In genomic region chr8:116668977-116669376, GRCm38 (mm10) we compare ENCODE assay signal across 19 mouse cellular contexts.
DNase-seq lines count a peak whose midpoint lies in the region; ATAC-seq and TF ChIP-seq lines count a peak whose summit lies in the region.
"Had no signal": no experiment of that assay in that cellular context is flagged by ENCODE, and none has a peak within 500 bp of the region (broad histone marks: within the 10 kb centered on the region; RNA-seq: fewer than 3 reads in every experiment).

No protein-coding gene starts in this region.

- no peak for ATAC-seq in frontal cortex, adult (ENCODE audit: low TSS enrichment)
- ATAC-seq: forebrain, embryonic 13.5 days; inflammation-experienced regulatory T-cells, adult 6 months had no signal

- no peak for DNase-seq in heart, adult 2 months
- DNase-seq in heart, embryonic 10.5 days (ENCODE audit: low spot score), result no peak
- DNase-seq in MEL (ENCODE audit: low read depth, low spot score), result peak; percentile 3
- DNase-seq in limb, embryonic 10.5 days (ENCODE audit: low spot score), result peak; percentile 15
- no peak for DNase-seq in cerebellum, adult 9-11 months
- DNase-seq: adrenal gland, postnatal 10 days; cerebellum, adult 8-10 months; kidney, adult 18-20 months; kidney, postnatal 4 days; layer of hippocampus, adult 9-11 months; lung, postnatal 4 days; midbrain, embryonic 14.5 days; right cerebral cortex, postnatal 25 days had no signal

- no peaks in the 10 kb centered on the region for H3K36me3 ChIP-seq in heart, adult 2 months (ENCODE audit: control insufficient read depth, insufficient read depth, low read length)
- H3K36me3 ChIP-seq in heart, embryonic 10.5 days, result no peaks in the 10 kb centered on the region
- H3K36me3 ChIP-seq in E14TG2a.4 (ENCODE audit: insufficient read depth, low read length) (peaks cover 71% of the 10 kb centered on the region), MEL (ENCODE audit: control insufficient read depth in 1 of 2, insufficient read depth in 2 of 2, low read length in 2 of 2) (no peaks in the 10 kb centered on the region)
- H3K36me3 ChIP-seq in limb, embryonic 10.5 days, result no peaks in the 10 kb centered on the region
- H3K36me3 ChIP-seq: hindbrain, embryonic 13.5 days; lung, embryonic 15.5 days had no signal

- no peaks in the 10 kb centered on the region for H3K27me3 ChIP-seq in heart, adult 2 months (ENCODE audit: control insufficient read depth, insufficient read depth, low read length)
- no peaks in the 10 kb centered on the region for H3K27me3 ChIP-seq in heart, embryonic 10.5 days (ENCODE audit: insufficient read depth, poor library complexity, severe bottlenecking)
- no peaks in the 10 kb centered on the region for H3K27me3 ChIP-seq in E14TG2a.4 (ENCODE audit: insufficient read depth, low read length)
- no peaks in the 10 kb centered on the region; a peak in 1 of 4 replicates for H3K27me3 ChIP-seq in MEL (ENCODE audit: control insufficient read depth in 1 of 2, insufficient read depth in 2 of 2, low read length in 2 of 2)
- no peaks in the 10 kb centered on the region for H3K27me3 ChIP-seq in limb, embryonic 10.5 days (ENCODE audit: low read depth, poor library complexity, severe bottlenecking)
- H3K27me3 ChIP-seq: forebrain, embryonic 13.5 days; hindbrain, embryonic 13.5 days; lung, embryonic 15.5 days had no signal

- no peaks in the 10 kb centered on the region for H3K79me2 ChIP-seq in heart, adult 2 months (replicated peaks; ENCODE audit: control insufficient read depth, insufficient read depth, low read length)
- H3K79me2 ChIP-seq in MEL (ENCODE audit: control insufficient read depth, insufficient read depth, low read length, poor library complexity), result no peaks in the 10 kb centered on the region

- H3K4me1 ChIP-seq in heart, adult 2 months (ENCODE audit: control insufficient read depth, insufficient read depth, low read length), result no peaks in the 10 kb centered on the region
- H3K4me1 ChIP-seq in heart, embryonic 10.5 days, result no peaks in the 10 kb centered on the region
- H3K4me1 ChIP-seq in E14TG2a.4 (replicated peaks; ENCODE audit: low read depth, low read length) (peaks cover 61% of the 10 kb centered on the region), MEL (ENCODE audit: control insufficient read depth in 1 of 2, insufficient read depth in 2 of 2, low read length in 2 of 2) (no peaks in the 10 kb centered on the region)
- H3K4me1 ChIP-seq in limb, embryonic 10.5 days, result no peaks in the 10 kb centered on the region
- H3K4me1 ChIP-seq: forebrain, embryonic 13.5 days; hindbrain, embryonic 13.5 days; lung, embryonic 15.5 days had no signal

- 94% methylated on average over 7 of the region's 7 CpGs for WGBS in heart, adult 2 months
- 86% methylated on average over 7 of the region's 7 CpGs for WGBS in heart, embryonic 10.5 days
- 94% methylated on average over 7 of the region's 7 CpGs for WGBS in limb, embryonic 10.5 days

- H3K27ac ChIP-seq in heart, adult 2 months, result no peak overlapping the region
- no peak overlapping the region for H3K27ac ChIP-seq in heart, embryonic 10.5 days
- no peak overlapping the region for H3K27ac ChIP-seq in MEL (ENCODE audit: control insufficient read depth, low read depth, low read length)
- H3K27ac ChIP-seq in limb, embryonic 10.5 days, result no peak overlapping the region
- H3K27ac ChIP-seq: forebrain, embryonic 13.5 days; hindbrain, embryonic 13.5 days; lung, embryonic 15.5 days had no signal

- TF ChIP-seq CTCF in heart, adult 2 months (IDR thresholded peaks at IDR 0.05), result peak; percentile 11; the same call in 1 of the 2 replicates
- TF ChIP-seq CTCF in E14TG2a.4 (conservative IDR thresholded peaks at IDR 0.05; ENCODE audit: low read length) (peak; percentile 51), MEL (IDR thresholded peaks at IDR 0.05 in 2 of 3, conservative IDR thresholded peaks at IDR 0.05 in 1 of 3; ENCODE audit: control insufficient read depth in 1 of 3, insufficient read depth in 1 of 3, low read depth in 2 of 3, low read length in 3 of 3, poor library complexity in 1 of 3, severe bottlenecking in 1 of 3) (peak in 1 of 3 experiments; percentile 22; a peak in 3 of 6 replicates)

- intact Hi-C loops in heart, adult 2 months (cut with DNase I), result no loop called here

- no peak for TF ChIP-seq POLR2A in heart, adult 2 months (IDR thresholded peaks at IDR 0.05; ENCODE audit: insufficient read depth, low read depth, low read length)
- TF ChIP-seq POLR2A in MEL (IDR thresholded peaks at IDR 0.05; ENCODE audit: control insufficient read depth in 1 of 2, insufficient read depth in 1 of 2, low read depth in 1 of 2, low read length in 2 of 2, poor library complexity in 1 of 2), result no peak

- H3K9ac ChIP-seq in heart, adult 2 months (ENCODE audit: low read depth, low read length), result no peak overlapping the region
- no peak overlapping the region for H3K9ac ChIP-seq in MEL (ENCODE audit: control insufficient read depth, low read depth, low read length, poor library complexity, severe bottlenecking)
- H3K9ac ChIP-seq: forebrain, embryonic 13.5 days; hindbrain, embryonic 13.5 days; lung, embryonic 15.5 days had no signal

- TF ChIP-seq RAD21 in MEL (IDR thresholded peaks at IDR 0.05; ENCODE audit: low read depth, low read length), result no peak

- no peaks in the 10 kb centered on the region for H3K9me3 ChIP-seq in heart, embryonic 10.5 days
- H3K9me3 ChIP-seq in E14TG2a.4 (ENCODE audit: low read length) (peaks cover 18% of the 10 kb centered on the region), MEL (replicated peaks; ENCODE audit: insufficient read depth, low read length) (no peaks in the 10 kb centered on the region)
- H3K9me3 ChIP-seq in limb, embryonic 10.5 days (replicated peaks), result no peaks in the 10 kb centered on the region
- H3K9me3 ChIP-seq: lung, embryonic 15.5 days had no signal

- H3K4me3 ChIP-seq in heart, adult 2 months, result no peak overlapping the region
- H3K4me3 ChIP-seq in heart, embryonic 10.5 days, result no peak overlapping the region
- H3K4me3 ChIP-seq in E14TG2a.4 (replicated peaks; ENCODE audit: low read length) (no peak overlapping the region), MEL (ENCODE audit: control insufficient read depth in 1 of 2, insufficient read depth in 1 of 2, low read depth in 2 of 2, low read length in 2 of 2) (no peak overlapping the region)
- H3K4me3 ChIP-seq in limb, embryonic 10.5 days, result no peak overlapping the region
- H3K4me3 ChIP-seq: forebrain, embryonic 13.5 days; hindbrain, embryonic 13.5 days; lung, embryonic 15.5 days had no signal

- no peak for TF ChIP-seq EP300 in heart, adult 2 months (IDR thresholded peaks at IDR 0.05; ENCODE audit: insufficient read depth, low read depth, low read length)
- TF ChIP-seq EP300 in MEL (IDR thresholded peaks at IDR 0.05; ENCODE audit: low read depth in 1 of 2, low read length in 2 of 2), result no peak

TF ChIP-seq in MEL, 35 proteins besides CTCF, POLR2A, EP300 and RAD21:
- no peak for TF ChIP-seq JUND (IDR thresholded peaks at IDR 0.05; ENCODE audit: low read depth, low read length)
- no peak for TF ChIP-seq ZNF384 (IDR thresholded peaks at IDR 0.05; ENCODE audit: low read depth, low read length)
- no peak for TF ChIP-seq MYC (IDR thresholded peaks at IDR 0.05; ENCODE audit: low read depth, low read length)
- no peak for TF ChIP-seq MEF2A (IDR thresholded peaks at IDR 0.05; ENCODE audit: extremely low read depth, insufficient replicate concordance, low read depth, low read length, poor library complexity, severe bottlenecking)
- no peak for TF ChIP-seq UBTF (IDR thresholded peaks at IDR 0.05; ENCODE audit: borderline replicate concordance, insufficient read depth, low read depth, low read length)
- no peak for TF ChIP-seq MYB (IDR thresholded peaks at IDR 0.05; ENCODE audit: low read depth, low read length)
- no peak for TF ChIP-seq CHD2 (IDR thresholded peaks at IDR 0.05; ENCODE audit: low read length)
- TF ChIP-seq KAT2A (conservative IDR thresholded peaks at IDR 0.05; ENCODE audit: low read depth, low read length), result no peak
- TF ChIP-seq TBP (IDR thresholded peaks at IDR 0.05; ENCODE audit: low read depth, low read length), result no peak
- no peak for TF ChIP-seq MXI1 (IDR thresholded peaks at IDR 0.05; ENCODE audit: low read depth, low read length)
- no peak for TF ChIP-seq ETS1 (IDR thresholded peaks at IDR 0.05; ENCODE audit: low read depth, low read length)
- no peak for TF ChIP-seq ELF1 (IDR thresholded peaks at IDR 0.05; ENCODE audit: low read depth, low read length)
- no peak for TF ChIP-seq MAX (IDR thresholded peaks at IDR 0.05; ENCODE audit: low read length)
- TF ChIP-seq USF2 (IDR thresholded peaks at IDR 0.05; ENCODE audit: borderline replicate concordance in 1 of 2, insufficient read depth in 1 of 2, low read depth in 1 of 2, low read length in 2 of 2), result no peak
- no peak for TF ChIP-seq SIN3A (IDR thresholded peaks at IDR 0.05; ENCODE audit: low read length)

Comparison
In these comparisons a context has a peak if more than half of its experiments do, and no peak if none do; other contexts are left out.
1. DNase-seq: peak in MEL (single experiment) and limb, embryonic 10.5 days (single experiment); none in heart, adult 2 months (0 of 2), heart, embryonic 10.5 days (single experiment) and cerebellum, adult 9-11 months (single experiment).